Mouse (Mus musculus): ENCODE results near the gene Qser1. TPM values are rescaled to one million over a fixed set of nuclear protein-coding genes. Genes with fewer than 3 reads are reported as not detected.

Qser1 gene
- 1.2 TPM for polyA plus RNA-seq (2017; shearing (Covaris generic))

DNA sequence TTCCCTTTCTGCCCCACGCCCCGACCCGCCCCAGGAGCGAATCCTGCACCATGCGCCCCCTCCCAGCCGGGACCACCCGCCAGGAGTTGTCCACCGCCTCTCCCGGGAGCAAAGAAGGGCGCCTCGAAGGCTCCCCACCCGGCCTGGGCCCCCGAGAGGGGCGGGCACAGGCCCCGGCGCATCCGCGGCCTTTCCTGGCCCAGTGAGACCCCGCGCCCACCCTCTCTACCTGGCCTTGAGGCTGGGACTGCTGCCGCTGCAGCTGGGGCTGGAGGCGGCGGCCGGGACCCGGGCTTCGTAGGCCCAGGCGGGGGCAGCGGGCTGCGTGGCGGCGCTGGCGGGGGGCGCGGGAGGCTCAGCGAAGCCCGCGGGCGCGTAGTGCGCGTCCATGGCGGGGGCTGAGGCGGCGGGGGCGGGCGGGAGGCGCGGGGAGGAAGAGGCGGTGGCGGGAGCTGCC, at the start of gene Qser1:
Gene Qser1, minus strand, starts transcription at position 390 of the 457 bp plus-strand sequence.

GRCm38 (mm10) chr2:104849276-104849990, 32.9 kb upstream of the Qser1 start, which contains the start of gene Prrg4:
TSS of gene Prrg4 (minus strand) at chr2:104849876.

DNA sequence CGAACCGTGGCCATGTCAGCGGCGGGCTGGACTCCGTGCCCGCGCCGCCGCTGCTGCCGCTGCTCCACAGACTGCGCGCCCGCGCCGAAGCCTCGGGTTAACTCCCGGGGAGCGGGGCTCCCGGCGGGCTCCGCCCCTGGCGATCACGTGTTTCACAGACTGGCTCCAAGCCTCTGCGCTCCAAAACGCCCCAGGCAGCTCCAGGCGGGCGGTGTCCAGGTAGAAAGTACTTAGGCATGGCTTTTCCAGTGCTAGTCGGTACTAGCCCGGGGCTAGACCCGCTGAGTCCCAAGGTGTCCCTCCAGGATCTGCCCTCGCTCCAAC, 73.9 kb downstream of the Qser1 start, which contains the start of gene Depdc7:
Gene Depdc7, minus strand, starts transcription at position 138 of the 324 bp plus-strand sequence.

DNA sequence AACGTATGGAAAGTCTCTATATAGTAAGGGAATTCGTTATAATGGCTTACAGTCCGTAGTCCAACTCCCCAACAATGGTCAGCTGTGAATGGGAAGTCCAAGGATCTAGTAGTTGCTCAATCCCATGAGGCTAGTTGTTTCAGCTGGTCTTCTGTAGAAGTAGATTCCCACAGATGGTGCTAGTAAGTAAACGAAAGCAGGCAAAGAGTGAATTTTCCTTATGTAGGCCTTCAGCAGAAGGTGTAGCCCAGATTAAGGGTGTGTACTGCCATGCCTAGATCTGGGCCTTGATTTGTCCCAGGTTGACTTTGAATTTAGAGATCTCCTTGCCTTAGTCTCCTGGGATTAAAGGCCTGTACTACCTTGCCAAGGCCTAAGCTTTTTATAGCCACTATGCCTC, 100.3 kb downstream of the Qser1 start, which contains the start of gene Pin1rt1:
Gene Pin1rt1, minus strand, starts transcription at position 101 of the 400 bp plus-strand sequence.

GRCm38 (mm10) chr2:104711585-104712485, 104.7 kb downstream of the Qser1 start, which contains the start of gene Tcp11l1:
TSS of gene Tcp11l1 (minus strand) at chr2:104712169.

Other genes with a start within 250 kb of the Qser1 start
- gene Cstf3, start 226.2 kb downstream of the Qser1 start, polyA plus RNA-seq (2017; shearing (Covaris generic)), result 48.4 TPM
- gene Tcp11l1, start 104.6 kb downstream of the Qser1 start, polyA plus RNA-seq (2017; shearing (Covaris generic)), result 1.7 TPM
- gene Pin1rt1, start 100.4 kb downstream of the Qser1 start, polyA plus RNA-seq (2017; shearing (Covaris generic)), result 0.56 TPM
- gene Depdc7, start 73.9 kb downstream of the Qser1 start, polyA plus RNA-seq (2017; shearing (Covaris generic)), result 0.35 TPM
- gene Prrg4, start 33.1 kb upstream of the Qser1 start, polyA plus RNA-seq (2017; shearing (Covaris generic)), result 6.5 TPM
- 0.26 TPM for gene Ccdc73, start 51.0 kb upstream of the Qser1 start, polyA plus RNA-seq (2017; shearing (Covaris generic))
- 214 TPM for gene Eif3m, start 200.3 kb upstream of the Qser1 start, polyA plus RNA-seq (2017; shearing (Covaris generic))

Data from effector memory CD4-positive, alpha-beta T cell, adult 7 months (primary cell).